Mouse (Mus musculus) hindbrain, embryonic 14.5 days (tissue): ENCODE data around the gene Trem3. TPM values are rescaled to one million over a fixed set of nuclear protein-coding genes. Genes with fewer than 3 reads are reported as not detected.

Experiments used
- ATAC-seq: fragments of 200-750 bp; cut with Nextera tagmentation; 2 replicates; pipeline ENCODE4 v1.8.0; 2017; ENCODE audit warnings: moderate number of reproducible peaks, mild to moderate bottlenecking, moderate TSS enrichment, moderate library complexity; ENCODE audit not compliant: low FRiP score
- DNase-seq: peaks from one replicate; pipeline ENCODE4 v3.0.0-alpha.2; 2015; ENCODE audit warnings: low spot score
- H3K27ac ChIP-seq: fragments of 300-500 bp; sonication (generic); 2 replicates; pipeline ENCODE4 v1.5.1; 2014; ENCODE audit warnings: mild to moderate bottlenecking, moderate library complexity
- H3K27me3 ChIP-seq: fragments of 300-500 bp; sonication (generic); 2 replicates; pipeline ENCODE4 v1.6.1; 2014; ENCODE audit warnings: mild to moderate bottlenecking, low read length, mixed read lengths; ENCODE audit not compliant: control insufficient read depth, insufficient read depth
- H3K36me3 ChIP-seq: fragments of 300-500 bp; sonication (generic); replicated peaks from 2 replicates; pipeline ENCODE4 v1.6.1; 2014; ENCODE audit not compliant: control insufficient read depth, insufficient read depth
- H3K4me1 ChIP-seq: fragments of 300-500 bp; sonication (generic); replicated peaks from 2 replicates; pipeline ENCODE4 v1.6.1; 2014; ENCODE audit warnings: antibody characterized with exemption, low read length, mixed read lengths; ENCODE audit not compliant: control insufficient read depth, insufficient read depth
- H3K4me2 ChIP-seq: fragments of 300-500 bp; sonication (generic); replicated peaks from 2 replicates; pipeline ENCODE4 v1.6.1; 2014; ENCODE audit warnings: mild to moderate bottlenecking, moderate library complexity
- H3K4me3 ChIP-seq: fragments of 300-500 bp; sonication (generic); replicated peaks from 2 replicates; pipeline ENCODE4 v1.5.1; 2014; ENCODE audit warnings: mild to moderate bottlenecking, low read length
- H3K9ac ChIP-seq: fragments of 300-500 bp; sonication (generic); 2 replicates; pipeline ENCODE4 v1.6.1; 2014
- H3K9me3 ChIP-seq: fragments of 300-500 bp; sonication (generic); 2 replicates; pipeline ENCODE4 v1.6.1; 2016; ENCODE audit warnings: low read length; ENCODE audit not compliant: control insufficient read depth
- WGBS: fragments of 180-500 bp; shearing (Covaris S2); extraction: QIAGEN DNeasy Blood & Tissue Kit; methylation state at CpG from one replicate; pipeline ENCODE4 v1.1.7; 2014; 5-methylcytosine and 5-hydroxymethylcytosine counted together
- polyA plus RNA-seq: library from polyadenylated mRNA; unstranded; fragments of >200 nt; fragmentation: Nextera tagmentation; extraction: Ambion mirVana; gene quantifications from 2 replicates; pipeline ENCODE4 v1.2.1, GENCODE M21; 2014

Trem3 gene
- polyA plus RNA-seq, 1 experiment from 2014 or later = not detected

- Histone ChIP-seq H3K36me3 (no peaks in the 10 kb centered on the region), H3K4me2 (no peak overlapping the region), H3K27me3 (no peaks in the 10 kb centered on the region), H3K27ac (no peak overlapping the region), H3K9ac (no peak overlapping the region), H3K4me1 (no peaks in the 10 kb centered on the region), H3K9me3 (no peaks in the 10 kb centered on the region), H3K4me3 (no peak overlapping the region)
- ATAC-seq = no peak
- WGBS = 58% methylated on average over 4 of the region's 4 CpGs
- no peak for DNase-seq
These were observed 11.7 kb upstream of the Trem3 start for GRCm38 (mm10) chr17:48235773-48236370.

GRCm38 (mm10) chr17:48237621-48238020, 10.0 kb upstream of the Trem3 start:
- no peaks in the 10 kb centered on the region for H3K4me1 ChIP-seq
- no peaks in the 10 kb centered on the region for H3K36me3 ChIP-seq
- ATAC-seq (no peak), DNase-seq (no peak)
- H3K4me2 ChIP-seq = no peak overlapping the region
- no peak overlapping the region for H3K4me3 ChIP-seq
- no peaks in the 10 kb centered on the region for H3K9me3 ChIP-seq
- no peak overlapping the region for H3K9ac ChIP-seq
- WGBS = 92% methylated on average over 8 of the region's 8 CpGs
- no peaks in the 10 kb centered on the region for H3K27me3 ChIP-seq
- H3K27ac ChIP-seq = no peak overlapping the region

DNA sequence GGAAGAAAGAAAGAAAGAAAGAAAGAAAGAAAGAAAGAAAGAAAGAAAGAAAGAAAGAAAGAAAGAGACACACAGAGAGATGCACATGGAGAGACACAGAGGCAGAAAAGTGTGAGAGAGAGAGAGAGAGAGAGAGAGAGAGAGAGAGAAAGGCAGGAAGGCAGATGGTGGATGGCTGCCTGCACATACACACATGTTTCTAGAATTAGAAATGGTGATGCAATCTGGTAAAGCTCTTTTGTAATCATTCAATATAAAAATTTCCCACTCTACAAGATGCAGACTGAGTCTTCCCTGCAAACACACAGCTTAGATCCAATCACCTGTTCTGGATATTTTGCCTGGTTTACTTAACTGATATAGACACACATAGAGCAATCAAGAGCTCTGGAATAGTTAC, 1.5 kb downstream of the Trem3 start:
- Histone ChIP-seq H3K36me3 (no peaks in the 10 kb centered on the region), H3K4me3 (no peak overlapping the region), H3K27ac (no peak overlapping the region), H3K4me2 (no peak overlapping the region), H3K9ac (no peak overlapping the region), H3K9me3 (no peaks in the 10 kb centered on the region), H3K4me1 (no peaks in the 10 kb centered on the region), H3K27me3 (no peaks in the 10 kb centered on the region)
- ATAC-seq = no peak
- no peak for DNase-seq

DNA sequence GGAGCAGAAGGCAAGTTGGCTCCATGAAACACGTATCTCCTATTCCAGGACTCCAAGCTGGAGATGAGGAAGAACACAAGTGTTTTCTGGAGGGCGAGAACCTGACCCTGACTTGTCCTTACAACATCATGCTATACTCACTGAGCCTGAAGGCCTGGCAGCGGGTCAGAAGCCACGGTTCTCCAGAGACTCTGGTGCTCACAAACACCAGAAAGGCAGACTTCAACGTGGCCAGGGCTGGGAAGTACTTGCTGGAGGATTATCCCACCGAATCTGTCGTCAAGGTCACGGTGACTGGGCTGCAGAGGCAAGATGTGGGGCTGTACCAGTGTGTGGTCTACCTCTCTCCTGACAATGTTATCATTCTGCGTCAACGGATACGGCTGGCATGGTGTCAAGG, 1.9 kb downstream of the Trem3 start:
- Histone ChIP-seq H3K4me3 (no peak overlapping the region), H3K9ac (no peak overlapping the region), H3K27me3 (no peaks in the 10 kb centered on the region), H3K36me3 (no peaks in the 10 kb centered on the region), H3K4me1 (no peaks in the 10 kb centered on the region), H3K9me3 (no peaks in the 10 kb centered on the region), H3K4me2 (no peak overlapping the region), H3K27ac (no peak overlapping the region)
- DNase-seq = no peak
- ATAC-seq = no peak
- WGBS = 84% methylated on average over 11 of the region's 11 CpGs

DNA sequence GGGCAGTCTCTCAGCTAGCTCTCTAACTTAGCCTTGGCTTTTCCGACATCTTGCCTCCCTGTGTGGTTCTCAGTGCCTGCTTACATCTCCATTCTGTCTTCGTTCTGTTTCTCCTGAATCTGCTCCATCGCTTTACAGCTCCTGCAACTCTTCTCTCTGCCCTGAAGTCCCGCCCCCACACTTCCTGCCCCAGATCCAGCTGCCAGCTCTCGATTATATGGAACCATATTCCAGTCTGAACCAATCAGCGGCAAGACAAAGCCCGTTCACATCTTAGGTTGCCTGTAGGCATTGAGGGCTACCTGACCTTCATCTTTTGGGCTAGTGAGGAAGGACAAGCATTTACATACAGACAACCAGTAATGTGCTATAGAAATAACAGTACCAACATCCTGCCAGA, 3.1 kb downstream of the Trem3 start:
- ATAC-seq (no peak), DNase-seq (no peak)
- Histone ChIP-seq H3K27ac (no peak overlapping the region), H3K4me3 (no peak overlapping the region), H3K9ac (no peak overlapping the region), H3K4me2 (no peak overlapping the region), H3K36me3 (no peaks in the 10 kb centered on the region), H3K9me3 (no peaks in the 10 kb centered on the region), H3K27me3 (no peaks in the 10 kb centered on the region), H3K4me1 (no peaks in the 10 kb centered on the region)
- WGBS = 92% methylated on average over 7 of the region's 7 CpGs

DNA sequence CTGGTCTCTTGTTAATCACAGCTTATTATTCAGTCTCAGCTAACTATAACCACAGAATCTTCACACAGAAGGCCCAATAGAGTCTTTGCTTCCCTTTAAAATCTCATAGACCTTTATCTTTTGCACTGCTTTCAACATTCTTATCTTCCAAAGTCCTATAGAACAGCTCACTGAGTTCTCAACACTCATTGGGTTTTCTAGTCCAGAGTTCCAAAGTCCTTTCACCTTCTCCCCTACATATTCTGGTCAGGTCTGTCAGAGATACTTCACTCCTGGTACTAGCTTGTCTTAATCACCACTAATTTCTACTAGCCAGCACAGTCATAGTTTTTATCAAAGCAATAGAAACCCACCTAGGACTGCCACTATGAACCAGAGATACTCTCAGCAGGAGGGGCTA, 9.0 kb downstream of the Trem3 start:
- no peak overlapping the region for H3K4me3 ChIP-seq
- no peaks in the 10 kb centered on the region for H3K36me3 ChIP-seq
- no peaks in the 10 kb centered on the region for H3K27me3 ChIP-seq
- no peak overlapping the region for H3K27ac ChIP-seq
- no peaks in the 10 kb centered on the region for H3K4me1 ChIP-seq
- DNase-seq (no peak), ATAC-seq (no peak)
- H3K9me3 ChIP-seq = peaks cover 13% of the 10 kb centered on the region
- no peak overlapping the region for H3K9ac ChIP-seq
- H3K4me2 ChIP-seq = no peak overlapping the region

GRCm38 (mm10) chr17:48261868-48262267, 14.3 kb downstream of the Trem3 start:
- H3K4me2 ChIP-seq = no peak overlapping the region
- no peak for DNase-seq
- no peaks in the 10 kb centered on the region for H3K4me1 ChIP-seq
- H3K36me3 ChIP-seq = no peaks in the 10 kb centered on the region
- H3K27me3 ChIP-seq = no peaks in the 10 kb centered on the region
- no peak for ATAC-seq
- H3K27ac ChIP-seq = no peak overlapping the region
- H3K9me3 ChIP-seq = peaks cover 13% of the 10 kb centered on the region
- 83% methylated on average over 2 of the region's 2 CpGs for whole genome bisulfite sequencing
- no peak overlapping the region for H3K9ac ChIP-seq
- no peak overlapping the region for H3K4me3 ChIP-seq

DNA sequence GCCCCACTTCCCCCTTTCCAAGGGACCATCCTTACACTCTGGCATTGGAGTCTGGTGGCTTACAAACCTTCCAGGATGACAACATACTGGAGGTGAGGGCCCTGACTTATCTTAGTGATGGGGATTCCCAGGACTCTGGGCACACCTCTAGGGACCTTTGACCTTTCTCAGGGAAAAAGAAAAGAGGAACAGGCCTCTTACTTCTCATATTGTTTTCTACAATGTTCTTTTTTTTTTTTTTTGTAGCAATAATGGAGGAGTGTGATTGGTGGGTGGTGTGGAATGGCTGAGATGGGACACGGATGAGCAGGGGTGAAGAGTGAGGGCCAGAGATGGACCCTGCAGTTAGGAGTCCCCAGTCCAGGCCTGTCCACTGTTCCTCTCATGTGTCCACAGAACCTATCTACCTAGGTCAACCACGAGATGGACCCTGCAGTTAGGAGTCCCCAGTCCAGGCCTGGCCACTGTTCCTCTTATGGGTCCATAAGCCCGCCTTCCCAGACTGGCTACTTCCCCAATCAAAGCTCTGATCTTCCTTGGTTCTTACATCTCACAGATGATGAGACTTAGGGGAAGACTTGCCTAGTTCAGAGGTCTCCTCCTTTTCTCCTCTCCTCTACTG, 16.3 kb downstream of the Trem3 start, which contains the start of gene Treml4:
Gene Treml4, plus strand, starts transcription at position 555 of the 622 bp plus-strand sequence.
- H3K4me2 ChIP-seq = no peak within 1 kb of the TSS
- WGBS = 85% methylated on average over 3 of the region's 3 CpGs
- ATAC-seq = no peak
- no peak within 1 kb of the TSS for H3K27ac ChIP-seq
- H3K27me3 ChIP-seq = no peaks in the 10 kb centered on the region
- no peak within 1 kb of the TSS for H3K4me3 ChIP-seq
- no peak for DNase-seq
- H3K36me3 ChIP-seq = no peaks in the 10 kb centered on the region
- peaks cover 11% of the 10 kb centered on the region for H3K9me3 ChIP-seq
- H3K9ac ChIP-seq = no peak within 1 kb of the TSS
- H3K4me1 ChIP-seq = no peaks in the 10 kb centered on the region

GRCm38 (mm10) chr17:48264662-48265061, 17.1 kb downstream of the Trem3 start:
- Histone ChIP-seq H3K4me3 (no peak overlapping the region), H3K9me3 (peaks cover 3% of the 10 kb centered on the region; the same call in 1 of the 2 replicates), H3K27me3 (no peaks in the 10 kb centered on the region), H3K4me1 (no peaks in the 10 kb centered on the region), H3K4me2 (no peak overlapping the region), H3K27ac (no peak overlapping the region), H3K36me3 (no peaks in the 10 kb centered on the region), H3K9ac (no peak overlapping the region)
- WGBS = 96% methylated on average over 7 of the region's 7 CpGs
- no peak for ATAC-seq
- no peak for DNase-seq

- Histone ChIP-seq H3K27me3 (no peaks in the 10 kb centered on the region), H3K4me2 (no peak overlapping the region), H3K4me1 (no peaks in the 10 kb centered on the region), H3K36me3 (no peaks in the 10 kb centered on the region), H3K9me3 (no peaks in the 10 kb centered on the region), H3K27ac (no peak overlapping the region), H3K9ac (no peak overlapping the region), H3K4me3 (no peak overlapping the region)
- no peak for ATAC-seq
- WGBS = 24% methylated on average over 2 of the region's 2 CpGs
- DNase-seq = no peak
These were observed 18.6 kb downstream of the Trem3 start for GRCm38 (mm10) chr17:48266138-48266537.
